ENCODE assay signal across 9 mouse cellular contexts in the genomic region with DNA sequence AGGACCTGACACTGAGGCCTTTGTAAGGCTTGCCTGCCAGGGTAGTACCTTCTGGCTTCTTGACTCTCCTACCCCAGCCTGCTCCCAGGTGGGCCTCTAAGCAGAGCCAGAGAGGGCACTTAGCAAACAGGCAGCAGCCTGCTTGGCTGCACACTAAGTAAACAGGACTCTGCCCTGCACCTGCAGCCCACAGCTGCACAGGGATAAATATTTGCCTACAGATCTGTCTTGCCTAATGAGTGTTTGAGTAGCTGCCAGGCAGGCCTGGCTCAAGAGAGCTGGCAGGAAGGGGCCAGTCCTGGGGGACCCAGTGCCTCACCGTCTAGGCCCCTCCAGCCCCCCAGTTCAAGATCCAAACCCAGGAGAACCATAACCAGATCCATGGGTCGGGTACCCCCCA. TPM values are rescaled to one million over a fixed set of nuclear protein-coding genes. Genes with fewer than 3 reads are reported as not detected.
DNase-seq lines count a peak whose midpoint lies in the region; ATAC-seq lines count a peak whose summit lies in the region.
"Had no signal": no experiment of that assay in that cellular context is flagged by ENCODE, and none has a peak within 500 bp of the region (broad histone marks: within the 10 kb centered on the region; RNA-seq: fewer than 3 reads in every experiment).

No protein-coding gene starts in this region.

- H3K4me3 ChIP-seq in heart, embryonic 16.5 days (ENCODE audit: low read length): no peak overlapping the region
- H3K4me3 ChIP-seq in intestine, embryonic 15.5 days (replicated peaks): no peak overlapping the region
- H3K4me3 ChIP-seq in liver, embryonic 13.5 days (replicated peaks): no peak overlapping the region
- H3K4me3 ChIP-seq in neural tube, embryonic 15.5 days (replicated peaks): no peak overlapping the region
- H3K4me3 ChIP-seq: erythroblast, embryonic 14.5 days had no signal

- WGBS in heart, embryonic 16.5 days: 60% methylated on average over 2 of the region's 2 CpGs
- WGBS in intestine, embryonic 15.5 days: 11% methylated on average over 2 of the region's 2 CpGs
- 30% methylated on average over 2 of the region's 2 CpGs for WGBS in liver, embryonic 13.5 days (ENCODE audit: insufficient replicate concordance)
- WGBS in neural tube, embryonic 15.5 days: 32% methylated on average over 2 of the region's 2 CpGs

- intact Hi-C loops in heart, postnatal 14 days (cut with DNase I): no loop called here
- intact Hi-C loops in left cerebral cortex, postnatal 10 days (cut with DNase I): no loop called here

- no peaks in the 10 kb centered on the region for H3K27me3 ChIP-seq in heart, embryonic 16.5 days (ENCODE audit: control insufficient read depth, insufficient read depth, low read length)
- H3K27me3 ChIP-seq in intestine, embryonic 15.5 days (replicated peaks): no peaks in the 10 kb centered on the region
- no peaks in the 10 kb centered on the region for H3K27me3 ChIP-seq in liver, embryonic 13.5 days
- H3K27me3 ChIP-seq in neural tube, embryonic 15.5 days (replicated peaks): no peaks in the 10 kb centered on the region

- H3K9ac ChIP-seq in heart, embryonic 16.5 days (ENCODE audit: low read length): no peak overlapping the region
- no peak overlapping the region for H3K9ac ChIP-seq in intestine, embryonic 15.5 days
- H3K9ac ChIP-seq in liver, embryonic 13.5 days: no peak overlapping the region
- no peak overlapping the region for H3K9ac ChIP-seq in neural tube, embryonic 15.5 days (replicated peaks)

- no peak overlapping the region for H3K4me2 ChIP-seq in heart, embryonic 16.5 days (ENCODE audit: low read depth, low read length)
- H3K4me2 ChIP-seq in intestine, embryonic 15.5 days (replicated peaks): peak overlapping the region; percentile 48
- H3K4me2 ChIP-seq in liver, embryonic 13.5 days: 0 out of 2 replicates have a peak overlapping the region, but pooled peaks have one; percentile 12
- no peak overlapping the region for H3K4me2 ChIP-seq in neural tube, embryonic 15.5 days

- no peaks in the 10 kb centered on the region for H3K4me1 ChIP-seq in heart, embryonic 16.5 days (ENCODE audit: control insufficient read depth, insufficient read depth, low read length)
- peaks cover 6% of the 10 kb centered on the region; the same call in 1 of the 2 replicates for H3K4me1 ChIP-seq in intestine, embryonic 15.5 days (replicated peaks)
- H3K4me1 ChIP-seq in liver, embryonic 13.5 days (replicated peaks): peaks cover 4% of the 10 kb centered on the region
- peaks cover 13% of the 10 kb centered on the region for H3K4me1 ChIP-seq in neural tube, embryonic 15.5 days

- H3K36me3 ChIP-seq in heart, embryonic 16.5 days (ENCODE audit: control insufficient read depth, insufficient read depth): no peaks in the 10 kb centered on the region
- H3K36me3 ChIP-seq in intestine, embryonic 15.5 days: no peaks in the 10 kb centered on the region
- no peaks in the 10 kb centered on the region for H3K36me3 ChIP-seq in liver, embryonic 13.5 days
- H3K36me3 ChIP-seq in neural tube, embryonic 15.5 days: no peaks in the 10 kb centered on the region

- DNase-seq in heart, postnatal 14 days: no peak
- DNase-seq in liver, embryonic 13.5 days: no peak
- no peak for DNase-seq in left cerebral cortex, postnatal 10 days (ENCODE audit: extremely low spot score in 1 of 2, low spot score in 2 of 2)
- no peak for DNase-seq in right cerebral cortex, adult 18-20 months

- no peaks in the 10 kb centered on the region for H3K9me3 ChIP-seq in heart, embryonic 16.5 days (replicated peaks; ENCODE audit: control insufficient read depth, low read length)
- no peaks in the 10 kb centered on the region for H3K9me3 ChIP-seq in intestine, embryonic 15.5 days
- peaks cover 5% of the 10 kb centered on the region; the same call in 1 of the 2 replicates for H3K9me3 ChIP-seq in liver, embryonic 13.5 days (replicated peaks)
- no peaks in the 10 kb centered on the region for H3K9me3 ChIP-seq in neural tube, embryonic 15.5 days (replicated peaks)

- no peak overlapping the region for H3K27ac ChIP-seq in heart, embryonic 16.5 days (ENCODE audit: low read length)
- peak overlapping the region; percentile 93 for H3K27ac ChIP-seq in intestine, embryonic 15.5 days
- 0 out of 2 replicates have a peak overlapping the region, but pooled peaks have one; percentile 13 for H3K27ac ChIP-seq in liver, embryonic 13.5 days
- H3K27ac ChIP-seq in neural tube, embryonic 15.5 days (replicated peaks): peak overlapping the region; percentile 23; the same call in 1 of the 2 replicates

- 0 out of 2 replicates have a peak, but pooled peaks have one; percentile 14 for ATAC-seq in heart, embryonic 16.5 days (replicated peaks; ENCODE audit: extremely low read depth, insufficient read depth, low FRiP score)
- peak; percentile 99 for ATAC-seq in intestine, embryonic 15.5 days
- peak; percentile 85 for ATAC-seq in liver, embryonic 13.5 days (ENCODE audit: low read depth)
- no peak for ATAC-seq in neural tube, embryonic 15.5 days (ENCODE audit: low FRiP score)
- ATAC-seq in inflammation-experienced regulatory T-cells, adult 6 months: no peak

RNA-seq across cellular contexts. Expression of a gene that starts 43.4 kb away (rescaled TPM):
- polyA plus RNA-seq in heart, embryonic 16.5 days (2015; fragmentation: Nextera tagmentation; extraction: Ambion mirVana): 71.0 and 85.4 TPM in 2 replicates
- total RNA-seq in heart, postnatal 14 days (2021): 10 to 100 TPM; 23.4 to 26.0 TPM
- 100 and 101 TPM in 2 replicates for polyA plus RNA-seq in intestine, embryonic 15.5 days (2015; fragmentation: Nextera tagmentation; extraction: Ambion mirVana)
- polyA plus RNA-seq in liver, embryonic 13.5 days (2015; fragmentation: Nextera tagmentation; extraction: Ambion mirVana): 67.5 and 69.2 TPM in 2 replicates
- 85.8 and 89.9 TPM in 2 replicates for polyA plus RNA-seq in neural tube, embryonic 15.5 days (2015; fragmentation: Nextera tagmentation; extraction: Ambion mirVana)
- total RNA-seq in left cerebral cortex, postnatal 10 days (2021): 10 to 100 TPM; 41.3 to 41.4 TPM
- 10 to 100 TPM; 26.8 to 33.5 (median 32.7) TPM for polyA plus RNA-seq in inflammation-experienced regulatory T-cells, adult 6 months (2017; shearing (Covaris generic))

RNA-seq across cellular contexts. Expression of a gene that starts 54.1 kb away (rescaled TPM):
- 2.8 TPM in 2 replicates for polyA plus RNA-seq in heart, embryonic 16.5 days (2015; fragmentation: Nextera tagmentation; extraction: Ambion mirVana)
- 1 to 10 TPM; 4.5 to 5.1 TPM for total RNA-seq in heart, postnatal 14 days (2021)
- 3.2 and 3.4 TPM in 2 replicates for polyA plus RNA-seq in intestine, embryonic 15.5 days (2015; fragmentation: Nextera tagmentation; extraction: Ambion mirVana)
- 0.23 and 0.30 TPM in 2 replicates for polyA plus RNA-seq in liver, embryonic 13.5 days (2015; fragmentation: Nextera tagmentation; extraction: Ambion mirVana)
- polyA plus RNA-seq in neural tube, embryonic 15.5 days (2015; fragmentation: Nextera tagmentation; extraction: Ambion mirVana): 19.8 and 20.0 TPM in 2 replicates
- 100 to 1,000 TPM; 641 to 656 TPM for total RNA-seq in left cerebral cortex, postnatal 10 days (2021)
- polyA plus RNA-seq in inflammation-experienced regulatory T-cells, adult 6 months (2017; shearing (Covaris generic)): not detected

Comparison
In these comparisons a context has a peak if more than half of its experiments do, and no peak if none do; other contexts are left out.
1. ATAC-seq: peak in heart, embryonic 16.5 days (single experiment), intestine, embryonic 15.5 days (single experiment) and liver, embryonic 13.5 days (single experiment); none in neural tube, embryonic 15.5 days (single experiment) and inflammation-experienced regulatory T-cells, adult 6 months (single experiment).
2. H3K4me2 ChIP-seq: peak in intestine, embryonic 15.5 days (single experiment) and liver, embryonic 13.5 days (single experiment); none in heart, embryonic 16.5 days (single experiment) and neural tube, embryonic 15.5 days (single experiment).